Mouse (Mus musculus) heart, embryonic 16.5 days (tissue): Measurements from ENCODE around the gene Clec18a. TPM values are rescaled to one million over a fixed set of nuclear protein-coding genes. Genes with fewer than 3 reads are reported as not detected.

ENCODE experiments used
- ATAC-seq: fragments of 200-750 bp; cut with Nextera tagmentation; replicated peaks from 2 replicates; pipeline ENCODE4 v1.8.0; 2017; ENCODE audit warnings: moderate number of reproducible peaks; ENCODE audit not compliant: insufficient read depth, low FRiP score; ENCODE audit errors: extremely low read depth
- H3K27ac ChIP-seq: fragments of 300-500 bp; sonication (generic); 2 replicates; pipeline ENCODE4 v1.5.1; 2014; ENCODE audit warnings: mild to moderate bottlenecking, low read length, control low read depth, moderate library complexity
- H3K27me3 ChIP-seq: fragments of 300-500 bp; sonication (generic); 2 replicates; pipeline ENCODE4 v1.6.1; 2014; ENCODE audit warnings: low read length, mixed read lengths; ENCODE audit not compliant: control insufficient read depth, insufficient read depth
- H3K36me3 ChIP-seq: fragments of 300-500 bp; sonication (generic); 2 replicates; pipeline ENCODE4 v1.6.1; 2014; ENCODE audit not compliant: control insufficient read depth, insufficient read depth
- H3K4me1 ChIP-seq: fragments of 300-500 bp; sonication (generic); 2 replicates; pipeline ENCODE4 v1.6.1; 2014; ENCODE audit warnings: low read length, mixed read lengths; ENCODE audit not compliant: control insufficient read depth, insufficient read depth
- H3K4me2 ChIP-seq: fragments of 300-500 bp; sonication (generic); 2 replicates; pipeline ENCODE4 v1.6.1; 2014; ENCODE audit warnings: low read depth, mild to moderate bottlenecking, control low read depth, low read length
- H3K4me3 ChIP-seq: fragments of 300-500 bp; sonication (generic); 2 replicates; pipeline ENCODE4 v1.5.1; 2014; ENCODE audit warnings: mild to moderate bottlenecking, control low read depth, low read length
- H3K9ac ChIP-seq: fragments of 300-500 bp; sonication (generic); 2 replicates; pipeline ENCODE4 v1.6.1; 2014; ENCODE audit warnings: low read length, control low read depth
- H3K9me3 ChIP-seq: fragments of 300-500 bp; sonication (generic); replicated peaks from 2 replicates; pipeline ENCODE4 v1.6.1; 2016; ENCODE audit warnings: low read length; ENCODE audit not compliant: control insufficient read depth
- WGBS: fragments of 180-500 bp; shearing (Covaris S2); extraction: QIAGEN DNeasy Blood & Tissue Kit; methylation state at CpG from one replicate; pipeline ENCODE4 v1.1.7; 2014; 5-methylcytosine and 5-hydroxymethylcytosine counted together
- polyA plus RNA-seq: library from polyadenylated mRNA; unstranded; fragments of >200 nt; fragmentation: Nextera tagmentation; extraction: Ambion mirVana; gene quantifications from 2 replicates; pipeline ENCODE4 v1.2.1, GENCODE M21; 2015

Gene Clec18a
- polyA plus RNA-seq, 1 experiment from 2014 or later, result 0.11 TPM

DNA sequence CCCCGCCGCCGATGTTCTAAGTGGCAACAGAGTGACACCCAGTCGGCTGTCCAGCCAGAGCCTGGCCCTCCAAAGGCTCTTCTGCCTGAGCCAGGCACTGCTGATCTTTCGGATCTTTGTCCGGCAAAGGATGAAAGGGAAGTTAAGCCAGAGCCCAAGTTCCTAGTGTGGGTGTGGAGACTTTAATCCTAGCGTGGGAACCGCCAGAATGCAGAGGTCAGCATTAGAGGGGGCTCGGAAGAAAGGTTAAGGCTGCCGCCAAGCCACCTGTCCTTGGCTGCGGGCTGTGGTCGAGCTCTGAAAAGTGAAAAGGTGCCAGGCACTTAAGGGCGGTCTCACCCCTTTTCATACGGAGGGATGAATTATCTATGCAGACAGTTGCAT lies 30.5 kb downstream of the Clec18a start:
- Histone ChIP-seq H3K4me3 (peak overlapping the region; percentile 60), H3K9ac (peak overlapping the region; percentile 56), H3K4me2 (peak overlapping the region; percentile 83), H3K27ac (no peak overlapping the region), H3K36me3 (no peaks in the 10 kb centered on the region), H3K27me3 (no peaks in the 10 kb centered on the region), H3K9me3 (no peaks in the 10 kb centered on the region), H3K4me1 (peaks cover 18% of the 10 kb centered on the region)
- WGBS, result 2% methylated on average over 14 of the region's 14 CpGs
- ATAC-seq, result no peak

DNA sequence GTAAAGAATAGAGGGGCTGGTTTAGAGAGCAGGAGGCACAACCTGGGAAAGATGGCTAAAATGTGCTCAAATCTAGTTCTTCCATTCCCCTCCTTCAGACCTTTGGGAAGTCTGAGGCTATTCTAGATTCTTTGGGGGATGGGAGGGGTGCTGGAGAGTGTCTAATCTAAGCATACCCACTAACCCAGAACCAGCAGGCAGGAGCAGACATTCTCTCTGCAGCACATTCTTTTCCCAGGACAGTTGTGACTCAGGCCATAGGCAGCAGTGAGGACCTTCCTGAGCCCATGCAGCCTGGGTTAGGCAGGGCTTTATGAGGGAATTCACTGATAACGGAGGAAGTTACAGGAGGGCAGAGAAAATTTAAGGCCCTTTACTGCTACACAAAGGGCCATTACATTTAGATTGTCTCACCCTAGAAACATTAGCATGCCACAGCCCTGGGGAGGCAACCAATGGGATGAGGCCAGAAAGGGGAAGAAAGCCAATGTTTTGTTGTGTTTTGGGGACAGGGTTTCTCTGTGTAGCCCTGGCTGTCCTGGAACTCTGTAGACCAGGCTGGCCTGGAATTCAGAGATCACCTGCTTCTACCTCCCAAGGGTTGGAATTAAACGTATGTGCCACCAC lies 33.2 kb downstream of the Clec18a start:
- Histone ChIP-seq H3K4me1 (peaks cover 18% of the 10 kb centered on the region), H3K4me2 (no peak overlapping the region), H3K27ac (no peak overlapping the region), H3K27me3 (no peaks in the 10 kb centered on the region), H3K9me3 (no peaks in the 10 kb centered on the region), H3K4me3 (no peak overlapping the region), H3K36me3 (peaks cover 15% of the 10 kb centered on the region), H3K9ac (no peak overlapping the region)
- WGBS, result 54% methylated on average over 2 of the region's 2 CpGs
- no peak for ATAC-seq

DNA sequence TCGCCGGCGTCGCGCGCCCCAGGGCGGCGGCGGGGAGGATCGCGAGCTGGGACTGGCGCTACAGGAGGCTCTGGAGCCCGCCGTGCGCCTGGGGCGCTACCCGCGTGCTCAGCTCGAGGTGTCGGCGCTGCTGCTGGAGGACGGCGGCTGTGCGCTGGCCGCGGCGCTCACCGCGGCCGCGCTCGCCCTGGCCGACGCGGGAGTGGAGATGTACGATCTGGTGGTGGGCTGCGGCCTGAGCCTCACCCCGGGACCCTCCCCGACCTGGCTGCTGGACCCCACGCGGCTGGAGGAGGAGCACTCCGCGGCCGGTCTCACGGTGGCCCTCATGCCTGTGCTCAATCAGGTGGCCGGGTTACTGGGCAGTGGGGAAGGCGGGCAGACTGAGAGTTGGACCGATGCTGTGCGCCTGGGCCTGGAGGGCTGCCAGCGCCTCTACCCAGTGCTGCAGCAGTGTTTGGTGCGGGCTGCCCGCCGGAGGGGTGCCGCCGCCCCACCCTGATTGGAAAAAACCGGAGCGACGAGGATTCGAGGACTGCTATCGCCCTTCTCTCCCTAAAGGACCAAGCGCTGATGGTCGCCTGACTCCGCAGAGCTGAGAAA lies 35.4 kb downstream of the Clec18a start:
- Histone ChIP-seq H3K9me3 (no peaks in the 10 kb centered on the region), H3K4me3 (peak overlapping the region; percentile 84), H3K27me3 (no peaks in the 10 kb centered on the region), H3K4me1 (peaks cover 18% of the 10 kb centered on the region), H3K4me2 (peak overlapping the region; percentile 86), H3K36me3 (peaks cover 38% of the 10 kb centered on the region), H3K9ac (peak overlapping the region; percentile 86), H3K27ac (peak overlapping the region; percentile 83)
- whole genome bisulfite sequencing, result under 1% methylated on average over 63 of the region's 63 CpGs
- peak; percentile 58 for ATAC-seq

DNA sequence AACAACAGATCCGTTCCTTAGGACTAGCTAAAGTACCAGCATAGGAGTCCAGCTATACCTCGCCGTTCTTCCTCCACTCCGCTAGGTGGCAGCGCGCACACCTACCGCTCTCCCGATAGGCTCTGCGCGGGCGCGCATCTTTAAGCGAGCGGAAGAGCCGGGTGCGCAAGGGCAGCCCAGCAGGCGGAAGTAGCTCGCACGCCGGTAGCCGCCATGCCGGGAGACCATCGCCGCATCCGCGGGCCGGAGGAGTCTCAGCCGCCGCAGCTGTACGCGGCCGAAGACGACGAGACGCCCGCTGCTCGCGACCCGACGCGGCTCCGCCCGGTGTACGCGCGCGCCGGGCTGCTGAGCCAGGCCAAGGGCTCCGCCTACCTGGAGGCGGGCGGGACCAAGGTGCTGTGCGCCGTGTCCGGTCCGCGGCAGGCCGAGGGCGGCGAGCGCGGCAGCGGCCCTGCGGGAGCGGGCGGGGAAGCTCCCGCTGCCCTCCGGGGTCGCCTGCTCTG lies 36.0 kb downstream of the Clec18a start, which contains the start of gene Exosc6:
Exosc6 (plus strand) TSS at position 182 of the 506 bp plus-strand sequence.
- Histone ChIP-seq H3K27ac (peak within 1 kb of the TSS; percentile 83), H3K27me3 (no peaks in the 10 kb centered on the region), H3K9ac (peak within 1 kb of the TSS; percentile 86), H3K4me1 (peaks cover 13% of the 10 kb centered on the region), H3K4me3 (peak within 1 kb of the TSS; percentile 84), H3K9me3 (no peaks in the 10 kb centered on the region), H3K4me2 (peak within 1 kb of the TSS; percentile 86), H3K36me3 (peaks cover 43% of the 10 kb centered on the region)
- WGBS, result under 1% methylated on average over 61 of the region's 68 CpGs
- peak; percentile 90 for ATAC-seq

DNA sequence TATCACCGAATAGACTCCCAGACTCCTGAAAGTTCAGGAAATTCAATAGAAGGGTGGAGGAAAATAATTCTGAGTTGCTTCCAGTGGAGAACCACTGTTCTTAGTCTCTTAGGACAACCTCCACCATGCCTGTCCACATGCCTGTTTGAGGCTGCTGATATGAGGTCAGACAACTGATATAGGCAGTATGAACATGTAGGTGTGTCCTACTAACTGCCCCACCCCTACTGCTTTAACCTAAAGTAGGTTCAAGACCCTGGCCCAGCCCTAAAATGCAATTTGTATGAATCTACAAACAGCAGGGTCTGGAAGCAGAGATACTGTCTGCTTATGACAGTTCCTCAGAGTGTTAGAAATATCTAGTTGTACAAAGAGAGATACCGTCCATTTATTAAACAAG lies 36.6 kb downstream of the Clec18a start:
- no peak for ATAC-seq
- H3K9ac ChIP-seq, result no peak overlapping the region
- no peak overlapping the region for H3K4me2 ChIP-seq
- no peak overlapping the region for H3K27ac ChIP-seq
- peaks cover 47% of the 10 kb centered on the region for H3K36me3 ChIP-seq
- peak overlapping the region; percentile 84; the same call in 1 of the 2 replicates for H3K4me3 ChIP-seq
- H3K4me1 ChIP-seq, result peaks cover 12% of the 10 kb centered on the region
- H3K27me3 ChIP-seq, result no peaks in the 10 kb centered on the region
- WGBS, result 59% methylated on average over 2 of the region's 2 CpGs
- no peaks in the 10 kb centered on the region for H3K9me3 ChIP-seq

DNA sequence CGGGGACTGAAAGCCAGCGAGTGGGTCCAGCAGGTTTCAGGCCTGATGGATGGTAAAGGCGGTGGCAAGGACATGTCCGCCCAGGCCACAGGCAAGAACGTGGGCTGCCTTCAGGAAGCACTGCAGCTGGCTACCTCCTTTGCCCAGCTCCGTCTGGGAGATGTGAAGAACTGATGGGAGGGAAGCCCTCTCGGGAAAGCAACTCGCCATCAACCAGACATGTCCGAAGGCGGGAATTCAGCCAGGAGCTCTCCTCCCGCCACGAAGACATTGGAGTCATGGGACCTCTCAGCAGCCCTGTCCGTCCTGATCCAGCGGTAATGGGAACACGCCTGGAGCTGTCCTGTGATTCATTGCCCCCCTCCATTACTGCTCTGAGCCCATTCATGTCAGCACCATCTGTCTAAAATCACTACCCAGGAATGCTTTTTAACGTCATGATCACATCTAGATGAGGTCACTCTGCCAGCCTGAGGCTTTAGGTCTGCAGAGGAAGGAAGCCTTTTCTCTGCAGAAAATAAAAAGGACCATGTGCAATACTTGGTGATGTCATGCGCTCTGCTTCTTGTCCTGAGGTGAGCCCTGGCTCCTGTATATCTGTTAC lies 37.1 kb downstream of the Clec18a start:
- H3K9me3 ChIP-seq, result no peaks in the 10 kb centered on the region
- H3K4me3 ChIP-seq, result no peak overlapping the region
- no peak for ATAC-seq
- H3K36me3 ChIP-seq, result peaks cover 52% of the 10 kb centered on the region
- 82% methylated on average over 17 of the region's 17 CpGs for WGBS
- H3K4me1 ChIP-seq, result peaks cover 12% of the 10 kb centered on the region
- H3K27me3 ChIP-seq, result no peaks in the 10 kb centered on the region
- H3K27ac ChIP-seq, result no peak overlapping the region
- H3K9ac ChIP-seq, result no peak overlapping the region
- H3K4me2 ChIP-seq, result no peak overlapping the region

DNA sequence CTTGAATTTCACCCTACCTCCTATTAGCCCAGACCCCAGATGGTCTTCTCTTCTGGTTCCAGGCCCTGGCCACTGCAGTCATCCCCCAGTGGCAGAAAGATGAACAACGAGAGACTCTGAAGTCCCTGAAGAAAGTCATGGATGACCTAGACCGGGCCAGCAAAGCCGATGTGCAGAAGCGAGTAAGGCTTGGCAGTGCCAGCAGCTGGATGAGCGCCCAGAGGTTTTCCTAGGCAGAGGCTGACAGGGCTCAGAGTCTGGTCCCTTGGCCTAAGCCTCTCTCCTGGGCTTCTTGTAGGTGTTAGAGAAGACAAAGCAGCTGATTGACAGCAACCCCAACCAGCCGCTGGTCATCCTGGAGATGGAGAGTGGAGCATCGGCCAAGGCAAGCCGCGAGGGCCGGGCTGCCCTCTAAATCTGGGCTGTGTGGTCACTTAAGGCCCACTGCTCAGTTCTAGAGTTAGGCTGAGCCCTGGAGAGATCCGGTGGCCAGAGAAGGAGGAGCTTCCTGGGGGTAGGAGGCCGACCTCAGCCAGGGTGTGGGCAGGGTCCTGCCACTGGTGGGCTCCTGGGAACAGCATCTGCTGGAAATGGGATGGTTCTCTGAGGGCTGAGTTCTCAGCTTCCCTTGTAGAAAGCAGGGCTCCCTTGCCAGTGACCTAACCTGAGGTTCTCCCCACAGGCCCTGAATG lies 38.3 kb downstream of the Clec18a start:
- H3K4me3 ChIP-seq, result no peak overlapping the region
- H3K4me2 ChIP-seq, result no peak overlapping the region
- H3K9ac ChIP-seq, result no peak overlapping the region
- no peak overlapping the region for H3K27ac ChIP-seq
- WGBS, result 89% methylated on average over 12 of the region's 12 CpGs
- peaks cover 10% of the 10 kb centered on the region for H3K4me1 ChIP-seq
- ATAC-seq, result no peak
- no peaks in the 10 kb centered on the region for H3K9me3 ChIP-seq
- H3K27me3 ChIP-seq, result no peaks in the 10 kb centered on the region
- H3K36me3 ChIP-seq, result peaks cover 64% of the 10 kb centered on the region

DNA sequence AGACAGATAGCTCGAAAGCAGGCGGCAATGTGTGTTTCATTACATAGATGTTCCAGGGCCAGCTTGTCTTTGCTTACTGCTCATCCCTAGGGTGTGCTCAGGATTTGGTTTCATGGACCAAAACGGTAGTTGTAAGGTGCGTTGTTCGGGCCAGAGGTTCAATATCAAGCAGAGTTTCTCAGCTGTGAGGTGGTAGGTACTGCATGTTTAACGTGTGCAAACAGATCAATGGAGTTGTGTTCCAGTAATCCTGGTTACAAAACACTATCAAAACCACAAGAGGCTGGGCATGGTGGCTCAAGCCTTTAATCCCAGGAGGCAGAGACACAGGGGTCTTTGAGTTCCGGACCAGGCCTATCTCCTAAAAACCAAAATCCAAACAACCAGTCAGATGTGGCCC lies 43.1 kb downstream of the Clec18a start:
- no peaks in the 10 kb centered on the region for H3K4me1 ChIP-seq
- H3K4me2 ChIP-seq, result no peak overlapping the region
- H3K4me3 ChIP-seq, result no peak overlapping the region
- H3K27ac ChIP-seq, result no peak overlapping the region
- no peak overlapping the region for H3K9ac ChIP-seq
- no peak for ATAC-seq
- no peaks in the 10 kb centered on the region for H3K9me3 ChIP-seq
- H3K27me3 ChIP-seq, result no peaks in the 10 kb centered on the region
- H3K36me3 ChIP-seq, result peaks cover 92% of the 10 kb centered on the region
- WGBS, result 95% methylated on average over 7 of the region's 7 CpGs
